In the genomic region with DNA sequence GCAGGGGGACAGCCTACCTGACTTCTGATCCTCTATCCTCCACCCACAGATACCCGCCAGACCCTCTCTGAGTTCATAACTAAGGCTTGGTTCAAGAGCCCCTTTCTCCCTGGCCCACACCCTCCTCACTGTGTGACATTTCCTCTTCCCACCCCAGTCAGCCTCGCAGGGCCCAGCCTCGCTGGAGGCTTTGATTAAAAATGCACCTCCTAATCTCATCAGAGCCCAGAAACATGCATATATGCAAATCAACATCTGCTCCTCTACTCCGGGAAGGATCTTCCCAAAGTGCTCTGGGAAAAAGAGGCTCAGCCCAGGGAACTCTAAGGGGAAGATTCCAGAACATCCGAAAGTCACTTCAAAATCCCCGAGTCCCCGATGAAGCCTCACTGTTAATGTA, we compare ENCODE assay signal across 20 mouse cellular contexts.
DNase-seq lines count a peak whose midpoint lies in the region; ATAC-seq lines count a peak whose summit lies in the region.
"Had no signal": no experiment of that assay in that cellular context is flagged by ENCODE, and none has a peak within 500 bp of the region (broad histone marks: within the 10 kb centered on the region; RNA-seq: fewer than 3 reads in every experiment).

No protein-coding gene starts in this region.

- H3K9me3 ChIP-seq in forebrain, embryonic 13.5 days (replicated peaks) = no peaks in the 10 kb centered on the region
- no peaks in the 10 kb centered on the region for H3K9me3 ChIP-seq in forebrain, embryonic 11.5 days (ENCODE audit: control insufficient read depth, low read length)
- H3K9me3 ChIP-seq in midbrain, embryonic 13.5 days = no peaks in the 10 kb centered on the region
- no peaks in the 10 kb centered on the region for H3K9me3 ChIP-seq in midbrain, embryonic 10.5 days (replicated peaks)
- H3K9me3 ChIP-seq: embryonic facial prominence, embryonic 15.5 days; heart, embryonic 10.5 days had no signal

- no peaks in the 10 kb centered on the region for H3K36me3 ChIP-seq in forebrain, embryonic 13.5 days (ENCODE audit: poor library complexity, severe bottlenecking)
- H3K36me3 ChIP-seq in forebrain, embryonic 11.5 days (ENCODE audit: control insufficient read depth, insufficient read depth, low read length) = no peaks in the 10 kb centered on the region
- no peaks in the 10 kb centered on the region for H3K36me3 ChIP-seq in midbrain, embryonic 13.5 days
- H3K36me3 ChIP-seq in midbrain, embryonic 10.5 days = no peaks in the 10 kb centered on the region
- H3K36me3 ChIP-seq: embryonic facial prominence, embryonic 15.5 days; heart, embryonic 10.5 days had no signal

- DNase-seq in forebrain, embryonic 11.5 days (ENCODE audit: low spot score) = no peak
- no peak for DNase-seq in frontal cortex, postnatal 14 days (ENCODE audit: low spot score in 2 of 2)
- DNase-seq in midbrain, embryonic 10.5 days (ENCODE audit: low spot score) = no peak
- DNase-seq in right cerebral cortex, postnatal 36 days (ENCODE audit: low spot score in 2 of 2) = no peak
- DNase-seq: adrenal gland, postnatal 10 days; cerebellum, adult 18-20 months; cerebellum, adult 9-11 months; cerebellum, postnatal 36 days; gastrocnemius, postnatal 10 days; heart, adult 18-20 months; heart, postnatal 10 days; heart, postnatal 4 days had no signal

- ATAC-seq in forebrain, embryonic 13.5 days = 0 out of 2 replicates have a peak, but pooled peaks have one; percentile 53
- no peak for ATAC-seq in forebrain, embryonic 11.5 days (replicated peaks; ENCODE audit: low FRiP score)
- peak; percentile 88 for ATAC-seq in frontal cortex, adult (ENCODE audit: low TSS enrichment)
- ATAC-seq in midbrain, embryonic 13.5 days = peak; percentile 32
- ATAC-seq: inflammation-experienced regulatory T-cells, adult 6 months had no signal

- peaks cover 26% of the 10 kb centered on the region for H3K27me3 ChIP-seq in forebrain, embryonic 13.5 days
- peaks cover 3% of the 10 kb centered on the region for H3K27me3 ChIP-seq in forebrain, embryonic 11.5 days (ENCODE audit: control insufficient read depth, insufficient read depth, low read length)
- peaks cover 23% of the 10 kb centered on the region for H3K27me3 ChIP-seq in midbrain, embryonic 13.5 days
- H3K27me3 ChIP-seq in midbrain, embryonic 10.5 days (ENCODE audit: low read depth, poor library complexity, severe bottlenecking) = peaks cover 32% of the 10 kb centered on the region
- H3K27me3 ChIP-seq: embryonic facial prominence, embryonic 15.5 days had no signal

- 55% methylated on average over 7 of the region's 7 CpGs for WGBS in forebrain, embryonic 13.5 days
- WGBS in forebrain, embryonic 11.5 days = 77% methylated on average over 7 of the region's 7 CpGs
- WGBS in midbrain, embryonic 13.5 days = 49% methylated on average over 7 of the region's 7 CpGs
- 78% methylated on average over 7 of the region's 7 CpGs for WGBS in midbrain, embryonic 10.5 days

- H3K4me3 ChIP-seq in forebrain, embryonic 13.5 days = no peak overlapping the region
- H3K4me3 ChIP-seq in forebrain, embryonic 11.5 days (ENCODE audit: low read depth, low read length) = no peak overlapping the region
- no peak overlapping the region for H3K4me3 ChIP-seq in midbrain, embryonic 13.5 days (replicated peaks)
- H3K4me3 ChIP-seq in midbrain, embryonic 10.5 days = no peak overlapping the region
- H3K4me3 ChIP-seq: embryonic facial prominence, embryonic 15.5 days; erythroblast, embryonic 14.5 days; heart, embryonic 10.5 days had no signal

- no peak overlapping the region for H3K27ac ChIP-seq in forebrain, embryonic 13.5 days
- H3K27ac ChIP-seq in forebrain, embryonic 11.5 days (ENCODE audit: low read depth, low read length) = no peak overlapping the region
- no peak overlapping the region for H3K27ac ChIP-seq in midbrain, embryonic 13.5 days
- no peak overlapping the region for H3K27ac ChIP-seq in midbrain, embryonic 10.5 days (replicated peaks)
- H3K27ac ChIP-seq: embryonic facial prominence, embryonic 15.5 days; heart, embryonic 10.5 days; hindbrain, embryonic 14.5 days had no signal

- H3K9ac ChIP-seq in forebrain, embryonic 13.5 days = no peak overlapping the region
- H3K9ac ChIP-seq in forebrain, embryonic 11.5 days (ENCODE audit: low read length) = no peak overlapping the region
- no peak overlapping the region for H3K9ac ChIP-seq in midbrain, embryonic 13.5 days (replicated peaks)
- H3K9ac ChIP-seq: embryonic facial prominence, embryonic 15.5 days; hindbrain, embryonic 14.5 days had no signal

- peaks cover 17% of the 10 kb centered on the region for H3K4me1 ChIP-seq in forebrain, embryonic 13.5 days
- H3K4me1 ChIP-seq in forebrain, embryonic 11.5 days (replicated peaks; ENCODE audit: control insufficient read depth, insufficient read depth, low read length) = 0 out of 2 replicates have a peak, but pooled peaks cover 3% of the 10 kb centered on the region
- peaks cover 29% of the 10 kb centered on the region for H3K4me1 ChIP-seq in midbrain, embryonic 13.5 days (replicated peaks)
- H3K4me1 ChIP-seq in midbrain, embryonic 10.5 days = peaks cover 26% of the 10 kb centered on the region
- H3K4me1 ChIP-seq: embryonic facial prominence, embryonic 15.5 days had no signal

- no peak overlapping the region for H3K4me2 ChIP-seq in forebrain, embryonic 13.5 days
- H3K4me2 ChIP-seq in forebrain, embryonic 11.5 days (ENCODE audit: low read depth, low read length, severe bottlenecking) = no peak overlapping the region
- no peak overlapping the region for H3K4me2 ChIP-seq in midbrain, embryonic 13.5 days (replicated peaks)
- H3K4me2 ChIP-seq: embryonic facial prominence, embryonic 15.5 days; hindbrain, embryonic 14.5 days had no signal
